Mouse (Mus musculus) midbrain, postnatal 0 days (tissue): ENCODE results near the gene Ces2b. TPM values are rescaled to one million over a fixed set of nuclear protein-coding genes. Genes with fewer than 3 reads are reported as not detected.
"Not testable (repeated sequence)": the region's sequence is repeated elsewhere in the genome, so short reads cannot be mapped to it uniquely, and the experiment has no call there.

ENCODE experiments used
- ATAC-seq: fragments of 200-750 bp; cut with Nextera tagmentation; 2 replicates; pipeline ENCODE4 v1.8.0; 2017; ENCODE audit warnings: moderate number of reproducible peaks, mild to moderate bottlenecking, moderate TSS enrichment, moderate library complexity; ENCODE audit not compliant: low FRiP score
- DNase-seq: peaks from one replicate; pipeline ENCODE4 v3.0.0-alpha.2; 2015; ENCODE audit warnings: low spot score
- H3K27ac ChIP-seq: fragments of 300-500 bp; sonication (generic); 2 replicates; pipeline ENCODE4 v1.5.1; 2014; ENCODE audit warnings: low read depth, mild to moderate bottlenecking, low read length, mixed read lengths
- H3K27me3 ChIP-seq: fragments of 300-500 bp; sonication (generic); 2 replicates; pipeline ENCODE4 v1.6.1; 2014; ENCODE audit warnings: low read length, control low read depth, mixed read lengths; ENCODE audit not compliant: insufficient read depth
- H3K36me3 ChIP-seq: fragments of 300-500 bp; sonication (generic); 2 replicates; pipeline ENCODE4 v1.6.1; 2014; ENCODE audit warnings: low read length, control low read depth, mixed read lengths; ENCODE audit not compliant: insufficient read depth
- H3K4me1 ChIP-seq: fragments of 300-500 bp; sonication (generic); 2 replicates; pipeline ENCODE4 v1.6.1; 2014; ENCODE audit warnings: mild to moderate bottlenecking, control low read depth, antibody characterized with exemption, low read length, mixed read lengths; ENCODE audit not compliant: insufficient read depth
- H3K4me2 ChIP-seq: fragments of 300-500 bp; sonication (generic); 2 replicates; pipeline ENCODE4 v1.6.1; 2014; ENCODE audit warnings: low read depth, mild to moderate bottlenecking, low read length, mixed read lengths; ENCODE audit not compliant: poor library complexity, severe bottlenecking
- H3K4me3 ChIP-seq: fragments of 300-500 bp; sonication (generic); 2 replicates; pipeline ENCODE4 v1.5.1; 2014; ENCODE audit warnings: low read depth, mild to moderate bottlenecking, low read length, moderate library complexity
- H3K9ac ChIP-seq: fragments of 300-500 bp; sonication (generic); replicated peaks from 2 replicates; pipeline ENCODE4 v1.6.1; 2014; ENCODE audit warnings: mild to moderate bottlenecking, low read length, moderate library complexity, mixed read lengths; ENCODE audit not compliant: poor library complexity, severe bottlenecking
- H3K9me3 ChIP-seq: fragments of 300-500 bp; sonication (generic); 2 replicates; pipeline ENCODE4 v1.6.1; 2016; ENCODE audit warnings: low read length, control low read depth
- CTCF ChIP-seq: IDR thresholded peaks from 2 replicates; pipeline ENCODE4 v1.5.1; 2016; ENCODE audit warnings: antibody characterized with exemption, mild to moderate bottlenecking
- WGBS: fragments of 180-500 bp; shearing (Covaris S2); extraction: QIAGEN DNeasy Blood & Tissue Kit; methylation state at CpG from one replicate; pipeline ENCODE4 v1.1.7; 2014; 5-methylcytosine and 5-hydroxymethylcytosine counted together
- polyA plus RNA-seq: library from polyadenylated mRNA; unstranded; fragments of >200 nt; fragmentation: Nextera tagmentation; extraction: Ambion mirVana; gene quantifications from 2 replicates; pipeline ENCODE4 v1.2.1, GENCODE M21; 2015
- total RNA-seq: library from RNA; depleted of rRNA; stranded (reverse); fragments of >200 nt; gene quantifications from 2 replicates; pipeline ENCODE4 v1.2.3, GENCODE M21; 2014; rRNA removed

Ces2b gene
- total and polyA plus RNA-seq, 2 experiments from 2014 or later, result 0.17 to 0.49 TPM

- H3K4me2 ChIP-seq, result no peak overlapping the region
- no peak for ATAC-seq
- H3K27ac ChIP-seq, result no peak overlapping the region
- no peaks in the 10 kb centered on the region for H3K36me3 ChIP-seq
- H3K27me3 ChIP-seq, result no peaks in the 10 kb centered on the region
- no peaks in the 10 kb centered on the region for H3K4me1 ChIP-seq
- H3K9me3 ChIP-seq, result no peaks in the 10 kb centered on the region
- H3K9ac ChIP-seq, result no peak overlapping the region
- 78% methylated on average over 4 of the region's 4 CpGs for WGBS
- no peak overlapping the region for H3K4me3 ChIP-seq
- no peak for DNase-seq
- TF ChIP-seq CTCF, result no peak
These were observed 16.5 kb downstream of the Ces2b start for GRCm38 (mm10) chr8:104847741-104848462.

DNA sequence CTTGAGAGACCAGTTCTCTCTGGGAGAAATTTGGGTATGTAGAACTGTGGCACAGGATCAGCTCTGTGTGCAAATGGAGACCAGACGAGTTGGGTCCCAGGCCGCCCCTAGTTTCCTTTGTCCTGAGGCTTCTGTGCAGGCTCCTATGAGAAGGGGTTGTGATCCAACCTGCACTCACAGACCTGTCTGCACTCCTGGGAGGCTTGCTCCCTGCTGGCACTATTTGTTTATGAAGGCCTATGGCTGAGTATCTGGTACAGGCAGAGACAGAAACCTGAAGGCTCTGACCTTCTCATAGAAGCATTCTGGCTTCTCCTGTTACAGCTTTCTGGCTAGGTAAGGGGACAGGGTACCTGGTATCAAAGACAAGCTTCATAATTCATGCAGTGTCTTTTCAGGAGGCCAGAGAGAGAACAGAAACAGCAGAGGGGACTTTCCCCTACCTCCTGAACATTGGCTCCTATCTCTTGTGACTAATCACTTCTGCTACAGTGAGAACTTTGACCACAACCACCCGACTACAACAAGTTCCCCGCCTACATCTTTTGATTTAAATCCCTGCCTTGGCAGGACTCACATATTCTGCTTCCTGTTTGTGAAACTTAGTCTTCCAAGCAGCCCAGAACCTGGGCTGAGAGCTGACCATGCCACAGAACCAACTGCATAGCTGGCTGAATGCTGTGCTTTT lies 35.6 kb downstream of the Ces2b start:
- not testable (repeated sequence) for H3K27me3 ChIP-seq, ATAC-seq, H3K4me1 ChIP-seq, H3K36me3 ChIP-seq, H3K27ac ChIP-seq, H3K4me2 ChIP-seq, H3K4me3 ChIP-seq, H3K9me3 ChIP-seq, DNase-seq, H3K9ac ChIP-seq
- no CpG with 5 or more reads among the region's 4 CpGs for WGBS

DNA sequence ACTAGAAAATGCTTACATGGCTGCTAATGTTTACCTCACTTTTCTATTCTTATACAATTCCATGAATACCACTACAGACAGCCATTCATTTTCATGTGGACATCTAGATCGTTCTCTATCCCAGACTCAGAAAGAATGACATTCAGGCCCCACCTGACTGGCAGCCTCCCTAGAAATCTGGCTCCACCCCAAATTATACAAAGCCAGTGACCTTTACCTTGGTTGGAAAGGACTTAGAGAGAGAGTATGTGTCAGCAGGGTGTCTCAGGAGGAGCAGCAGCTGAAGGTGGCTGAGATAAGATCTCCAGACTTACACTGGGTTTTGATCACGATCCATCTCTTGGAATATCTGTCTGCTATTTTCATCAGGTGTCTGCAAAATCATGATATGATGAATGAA lies 37.5 kb downstream of the Ces2b start:
- H3K4me2 ChIP-seq, H3K9ac ChIP-seq, ATAC-seq, H3K4me1 ChIP-seq, H3K9me3 ChIP-seq, H3K27me3 ChIP-seq, H3K36me3 ChIP-seq, H3K27ac ChIP-seq, H3K4me3 ChIP-seq, DNase-seq: not testable (repeated sequence)
- no CpG with 5 or more reads among the region's 2 CpGs for WGBS

- H3K4me3 ChIP-seq, DNase-seq, H3K36me3 ChIP-seq, H3K9me3 ChIP-seq, H3K27ac ChIP-seq, H3K4me2 ChIP-seq, H3K27me3 ChIP-seq, ATAC-seq, H3K9ac ChIP-seq, H3K4me1 ChIP-seq: not testable (repeated sequence)
- WGBS, result no CpG with 5 or more reads among the region's 4 CpGs
These were observed 55.0 kb downstream of the Ces2b start for GRCm38 (mm10) chr8:104886223-104886926.

Other genes starting within 250 kb of the Ces2b start
- 12.1 and 16.0 TPM in 2 replicates for gene Pdp2, start 240.1 kb upstream of the Ces2b start, total RNA-seq
- 16.9 and 18.0 TPM in 2 replicates for gene Pdp2, start 240.1 kb upstream of the Ces2b start, polyA plus RNA-seq
- not detected in 2 replicates for gene Cdh16, start 207.2 kb upstream of the Ces2b start, total RNA-seq
- gene Cdh16, start 207.2 kb upstream of the Ces2b start, polyA plus RNA-seq, result not detected in 2 replicates
- gene Rrad, start 200.2 kb upstream of the Ces2b start, total RNA-seq, result 3.0 and 3.5 TPM in 2 replicates
- gene Rrad, start 200.2 kb upstream of the Ces2b start, polyA plus RNA-seq, result 3.3 and 3.4 TPM in 2 replicates
- 60.6 and 84.0 TPM in 2 replicates for gene Ciao2b, start 189.6 kb upstream of the Ces2b start, total RNA-seq
- gene Ciao2b, start 189.6 kb upstream of the Ces2b start, polyA plus RNA-seq, result 108 and 113 TPM in 2 replicates
- not detected in 2 replicates for gene Ces2a, start 97.6 kb upstream of the Ces2b start, total RNA-seq
- not detected in 2 replicates for gene Ces2a, start 97.6 kb upstream of the Ces2b start, polyA plus RNA-seq
- not detected in 2 replicates for gene Ces2c, start 15.5 kb downstream of the Ces2b start, total RNA-seq
- not detected in 2 replicates for gene Ces2c, start 15.5 kb downstream of the Ces2b start, polyA plus RNA-seq
- not detected in 2 replicates for gene Ces2e, start 94.7 kb downstream of the Ces2b start, total RNA-seq
- gene Ces2e, start 94.7 kb downstream of the Ces2b start, polyA plus RNA-seq, result not detected in 2 replicates
- gene Ces2f, start 115.8 kb downstream of the Ces2b start, total RNA-seq, result 0.93 TPM in 1 of 2 replicates, not detected in the other
- not detected in 2 replicates for gene Ces2f, start 115.8 kb downstream of the Ces2b start, polyA plus RNA-seq
- 0.14 and 0.49 TPM in 2 replicates for gene Ces2g, start 130.1 kb downstream of the Ces2b start, total RNA-seq
- gene Ces2g, start 130.1 kb downstream of the Ces2b start, polyA plus RNA-seq, result 0.15 and 0.28 TPM in 2 replicates
- gene Ces2h, start 169.3 kb downstream of the Ces2b start, total RNA-seq, result not detected in 2 replicates
- gene Ces2h, start 169.3 kb downstream of the Ces2b start, polyA plus RNA-seq, result not detected in 2 replicates
- gene Ces3a, start 217.0 kb downstream of the Ces2b start, total RNA-seq, result not detected in 2 replicates
- not detected in 2 replicates for gene Ces3a, start 217.0 kb downstream of the Ces2b start, polyA plus RNA-seq